Mouse (Mus musculus): ENCODE data around the gene Otulinl.

GRCm38 (mm10) chr15:27669931-27670411, 11.4 kb downstream of the Otulinl start:
- TF ChIP-seq POLR2A (IDR thresholded peaks at IDR 0.05; ENCODE audit: insufficient read length, low read depth) (no peak), TCF12 (IDR thresholded peaks at IDR 0.05; ENCODE audit: insufficient read depth, poor library complexity, severe bottlenecking) (no peak), TCF3 (IDR thresholded peaks at IDR 0.05; ENCODE audit: insufficient read length, low read depth) (no peak), CEBPB (IDR thresholded peaks at IDR 0.05; ENCODE audit: insufficient read depth, poor library complexity, severe bottlenecking) (no peak)
